Mouse (Mus musculus): Measurements from ENCODE around the gene Prkd3. TPM values are rescaled to one million over a fixed set of nuclear protein-coding genes. Genes with fewer than 3 reads are reported as not detected.

Prkd3 gene
- polyA plus RNA-seq, 1 experiment from 2014 or later, result 44.8 TPM

DNA sequence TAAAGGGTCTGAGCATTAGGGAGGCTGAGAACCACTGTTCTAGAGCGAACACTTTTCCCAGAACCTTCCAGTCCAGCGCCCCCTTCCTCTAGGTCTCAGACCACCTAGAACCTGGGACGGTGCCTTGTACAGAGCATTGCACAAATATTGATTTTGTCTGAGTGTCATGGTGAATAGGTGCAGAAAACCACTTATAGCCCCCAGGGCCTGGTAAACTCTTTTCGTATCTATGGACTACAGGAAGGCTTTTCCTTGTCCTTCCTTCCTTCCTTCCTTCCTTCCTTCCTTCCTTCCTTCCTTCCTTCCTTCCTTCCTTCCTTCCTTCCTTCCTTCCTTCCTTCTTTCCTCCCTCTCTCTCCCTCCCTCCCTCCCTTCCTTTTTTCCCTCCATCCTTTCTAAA, 31.0 kb upstream of the Prkd3 start, which contains the start of gene Qpct:
Qpct (plus strand) TSS at position 301 of the 400 bp plus-strand sequence.
- no peak within 1 kb of the TSS for H3K27ac ChIP-seq (ENCODE audit: low read depth)
- ATAC-seq (replicated peaks; ENCODE audit: low FRiP score, low TSS enrichment, low read depth) (no peak), DNase-seq (ENCODE audit: low spot score) (no peak)
- H3K9me3 ChIP-seq (ENCODE audit: control insufficient read depth, low read length), result no peaks in the 10 kb centered on the region
- H3K9ac ChIP-seq (ENCODE audit: low read length), result peak within 1 kb of the TSS; percentile 43
- no peaks in the 10 kb centered on the region for H3K36me3 ChIP-seq (ENCODE audit: control insufficient read depth, insufficient read depth, low read length)
- 67% methylated on average over 4 of the region's 4 CpGs for WGBS
- H3K4me2 ChIP-seq (ENCODE audit: low read length), result peak within 1 kb of the TSS; percentile 100
- H3K4me3 ChIP-seq (ENCODE audit: low read depth, low read length), result peak within 1 kb of the TSS; percentile 53
- H3K4me1 ChIP-seq (replicated peaks; ENCODE audit: control insufficient read depth, insufficient read depth, low read length), result no peaks in the 10 kb centered on the region
- peaks cover 19% of the 10 kb centered on the region for H3K27me3 ChIP-seq (replicated peaks; ENCODE audit: control insufficient read depth, insufficient read depth, low read length)

DNA sequence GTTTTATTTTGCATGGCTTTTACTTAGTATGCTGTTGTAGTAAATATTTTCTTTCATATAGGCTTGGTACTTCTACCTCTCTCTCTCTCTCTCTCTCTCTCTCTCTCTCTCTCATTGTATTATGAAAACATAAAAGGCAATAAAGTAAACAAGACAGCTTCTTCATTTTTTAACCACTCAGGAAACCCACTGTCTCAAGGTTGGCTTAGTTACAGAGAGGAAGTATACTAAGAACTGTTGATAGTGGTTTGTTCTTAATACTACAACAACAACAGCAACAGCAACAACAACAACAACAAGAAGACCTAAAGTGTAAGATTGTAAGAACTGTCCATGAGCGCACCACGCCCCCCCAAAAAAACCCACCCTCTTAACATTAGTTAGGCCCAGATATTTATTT, 23.1 kb upstream of the Prkd3 start:
- no peak overlapping the region for H3K9ac ChIP-seq (ENCODE audit: low read length)
- H3K4me3 ChIP-seq (ENCODE audit: low read depth, low read length), result no peak overlapping the region
- no peaks in the 10 kb centered on the region for H3K4me1 ChIP-seq (replicated peaks; ENCODE audit: control insufficient read depth, insufficient read depth, low read length)
- 88% methylated on average over 2 of the region's 2 CpGs for WGBS
- no peaks in the 10 kb centered on the region for H3K36me3 ChIP-seq (ENCODE audit: control insufficient read depth, insufficient read depth, low read length)
- H3K9me3 ChIP-seq (ENCODE audit: control insufficient read depth, low read length), result no peaks in the 10 kb centered on the region
- no peaks in the 10 kb centered on the region for H3K27me3 ChIP-seq (replicated peaks; ENCODE audit: control insufficient read depth, insufficient read depth, low read length)
- no peak for DNase-seq (ENCODE audit: low spot score)
- no peak overlapping the region for H3K4me2 ChIP-seq (ENCODE audit: low read length)
- no peak for ATAC-seq (replicated peaks; ENCODE audit: low FRiP score, low TSS enrichment, low read depth)
- no peak overlapping the region for H3K27ac ChIP-seq (ENCODE audit: low read depth)

DNA sequence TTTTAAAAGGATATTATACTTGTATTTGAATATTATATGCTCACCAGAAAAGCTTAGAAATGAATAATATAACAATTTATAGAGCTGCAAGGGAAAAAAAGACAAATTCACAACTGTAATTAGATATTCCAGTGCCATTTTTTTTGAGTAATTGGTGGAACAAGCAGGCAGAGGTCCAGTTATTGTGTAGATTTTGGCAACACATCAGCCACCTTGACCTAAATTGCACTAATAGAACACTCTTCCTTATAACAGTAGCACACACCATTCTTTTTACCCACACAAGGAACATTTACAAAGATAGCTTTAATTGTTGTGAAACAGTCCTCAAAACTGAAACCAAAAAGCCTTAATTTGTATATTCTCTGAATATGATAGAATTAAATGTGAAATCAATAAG, 19.0 kb upstream of the Prkd3 start:
- DNase-seq (ENCODE audit: low spot score) (no peak), ATAC-seq (replicated peaks; ENCODE audit: low FRiP score, low TSS enrichment, low read depth) (no peak)
- Histone ChIP-seq H3K27me3 (replicated peaks; ENCODE audit: control insufficient read depth, insufficient read depth, low read length) (no peaks in the 10 kb centered on the region), H3K4me1 (replicated peaks; ENCODE audit: control insufficient read depth, insufficient read depth, low read length) (no peaks in the 10 kb centered on the region), H3K9me3 (ENCODE audit: control insufficient read depth, low read length) (no peaks in the 10 kb centered on the region), H3K9ac (ENCODE audit: low read length) (no peak overlapping the region), H3K27ac (ENCODE audit: low read depth) (no peak overlapping the region), H3K4me3 (ENCODE audit: low read depth, low read length) (no peak overlapping the region), H3K4me2 (ENCODE audit: low read length) (no peak overlapping the region), H3K36me3 (ENCODE audit: control insufficient read depth, insufficient read depth, low read length) (no peaks in the 10 kb centered on the region)

DNA sequence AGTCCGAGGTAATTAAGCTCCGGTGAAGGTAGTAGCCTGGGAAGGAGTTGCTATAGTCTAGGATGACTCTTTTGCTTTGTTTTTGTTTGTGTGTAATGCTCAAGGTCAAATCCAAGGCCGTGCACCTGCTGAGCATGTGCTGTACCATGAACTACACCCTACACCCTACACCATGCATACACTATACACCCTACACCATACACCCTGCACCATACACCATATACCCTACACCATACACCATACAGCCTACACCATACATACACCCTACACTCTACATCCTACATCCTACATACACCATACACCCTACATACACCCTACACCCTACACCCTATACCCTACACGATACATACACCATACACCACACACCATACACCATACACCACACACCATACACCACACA, 12.2 kb upstream of the Prkd3 start:
- no peaks in the 10 kb centered on the region for H3K36me3 ChIP-seq (ENCODE audit: control insufficient read depth, insufficient read depth, low read length)
- H3K27me3 ChIP-seq (replicated peaks; ENCODE audit: control insufficient read depth, insufficient read depth, low read length), result no peaks in the 10 kb centered on the region
- WGBS, result 87% methylated on average over 4 of the region's 4 CpGs
- no peaks in the 10 kb centered on the region for H3K9me3 ChIP-seq (ENCODE audit: control insufficient read depth, low read length)
- no peak overlapping the region for H3K4me2 ChIP-seq (ENCODE audit: low read length)
- DNase-seq (ENCODE audit: low spot score) (no peak), ATAC-seq (replicated peaks; ENCODE audit: low FRiP score, low TSS enrichment, low read depth) (no peak)
- no peak overlapping the region for H3K9ac ChIP-seq (ENCODE audit: low read length)
- H3K4me3 ChIP-seq (ENCODE audit: low read depth, low read length), result no peak overlapping the region
- H3K27ac ChIP-seq (ENCODE audit: low read depth), result no peak overlapping the region
- H3K4me1 ChIP-seq (replicated peaks; ENCODE audit: control insufficient read depth, insufficient read depth, low read length), result no peaks in the 10 kb centered on the region

DNA sequence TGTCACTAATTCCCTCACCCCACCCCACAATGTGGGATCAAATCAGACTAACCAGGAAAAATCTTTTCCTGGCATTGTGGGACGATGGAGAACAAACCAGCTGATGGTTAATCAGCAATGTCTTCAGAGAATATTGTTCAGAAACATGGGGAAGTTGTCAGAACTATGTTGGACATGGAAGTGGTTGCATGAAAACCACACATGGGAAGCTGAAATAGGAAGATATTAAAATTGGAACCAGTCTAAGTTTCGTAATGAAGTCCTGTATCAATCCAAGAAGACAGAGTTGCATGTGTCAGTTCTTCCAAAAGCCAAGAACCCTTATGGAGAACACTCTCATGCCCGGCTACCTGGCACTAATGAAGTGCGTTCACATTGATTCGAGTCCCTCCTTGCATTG, 11.0 kb upstream of the Prkd3 start:
- H3K4me3 ChIP-seq (ENCODE audit: low read depth, low read length), result no peak overlapping the region
- no peak overlapping the region for H3K27ac ChIP-seq (ENCODE audit: low read depth)
- 84% methylated on average over 5 of the region's 5 CpGs for WGBS
- no peak overlapping the region for H3K9ac ChIP-seq (ENCODE audit: low read length)
- no peaks in the 10 kb centered on the region for H3K36me3 ChIP-seq (ENCODE audit: control insufficient read depth, insufficient read depth, low read length)
- no peak overlapping the region for H3K4me2 ChIP-seq (ENCODE audit: low read length)
- no peaks in the 10 kb centered on the region for H3K27me3 ChIP-seq (replicated peaks; ENCODE audit: control insufficient read depth, insufficient read depth, low read length)
- no peaks in the 10 kb centered on the region for H3K4me1 ChIP-seq (replicated peaks; ENCODE audit: control insufficient read depth, insufficient read depth, low read length)
- DNase-seq (ENCODE audit: low spot score) (no peak), ATAC-seq (replicated peaks; ENCODE audit: low FRiP score, low TSS enrichment, low read depth) (no peak)
- no peaks in the 10 kb centered on the region for H3K9me3 ChIP-seq (ENCODE audit: control insufficient read depth, low read length)

DNA sequence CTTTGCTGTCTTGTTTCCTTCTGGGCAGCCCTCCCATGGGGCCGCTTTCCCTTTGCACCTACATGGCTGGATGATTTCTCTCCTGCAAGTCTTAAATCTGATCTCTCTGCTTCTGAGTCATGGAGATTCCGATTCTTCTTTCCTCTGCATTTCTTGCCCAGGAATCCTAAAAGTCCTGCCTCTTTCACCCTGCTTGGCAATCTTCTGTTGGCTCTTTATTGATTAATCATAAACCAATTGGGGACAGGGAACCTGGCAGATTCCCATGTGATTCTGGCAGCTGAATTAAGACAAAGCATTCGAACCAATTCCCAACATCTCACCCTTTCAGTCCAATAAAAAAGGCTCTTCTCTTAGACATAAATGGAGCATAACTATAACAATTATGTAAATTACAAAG, 8.6 kb upstream of the Prkd3 start:
- H3K4me3 ChIP-seq (ENCODE audit: low read depth, low read length), result no peak overlapping the region
- no peaks in the 10 kb centered on the region for H3K27me3 ChIP-seq (replicated peaks; ENCODE audit: control insufficient read depth, insufficient read depth, low read length)
- H3K36me3 ChIP-seq (ENCODE audit: control insufficient read depth, insufficient read depth, low read length), result no peaks in the 10 kb centered on the region
- no peak overlapping the region for H3K9ac ChIP-seq (ENCODE audit: low read length)
- no peak overlapping the region for H3K27ac ChIP-seq (ENCODE audit: low read depth)
- H3K4me2 ChIP-seq (ENCODE audit: low read length), result no peak overlapping the region
- ATAC-seq (replicated peaks; ENCODE audit: low FRiP score, low TSS enrichment, low read depth) (no peak), DNase-seq (ENCODE audit: low spot score) (no peak)
- H3K4me1 ChIP-seq (replicated peaks; ENCODE audit: control insufficient read depth, insufficient read depth, low read length), result no peaks in the 10 kb centered on the region
- WGBS, result 80% methylated on average over 3 of the region's 3 CpGs
- H3K9me3 ChIP-seq (ENCODE audit: control insufficient read depth, low read length), result no peaks in the 10 kb centered on the region

DNA sequence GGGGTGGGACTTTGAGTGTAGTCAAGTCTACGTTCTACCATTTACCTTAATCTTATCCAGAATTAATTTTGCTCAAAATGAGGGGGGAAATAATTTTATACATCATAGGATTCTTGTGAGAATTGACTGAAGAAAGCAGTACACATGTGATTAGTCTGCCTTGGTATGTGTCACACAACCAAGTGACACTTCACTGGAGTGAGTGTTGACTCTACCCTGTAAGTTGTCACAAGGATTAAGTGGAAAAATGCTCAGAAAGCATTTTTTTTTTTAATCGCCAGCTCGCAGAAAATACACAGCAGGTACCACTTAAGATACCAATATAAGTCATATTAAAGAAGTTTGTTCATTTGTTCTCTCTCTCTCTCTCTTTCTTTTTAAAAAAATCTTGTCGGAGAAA, 3.9 kb upstream of the Prkd3 start:
- Histone ChIP-seq H3K36me3 (ENCODE audit: control insufficient read depth, insufficient read depth, low read length) (no peaks in the 10 kb centered on the region), H3K9ac (ENCODE audit: low read length) (no peak overlapping the region), H3K4me1 (replicated peaks; ENCODE audit: control insufficient read depth, insufficient read depth, low read length) (no peaks in the 10 kb centered on the region), H3K4me2 (ENCODE audit: low read length) (no peak overlapping the region), H3K27me3 (replicated peaks; ENCODE audit: control insufficient read depth, insufficient read depth, low read length) (no peaks in the 10 kb centered on the region), H3K9me3 (ENCODE audit: control insufficient read depth, low read length) (no peaks in the 10 kb centered on the region), H3K27ac (ENCODE audit: low read depth) (no peak overlapping the region), H3K4me3 (ENCODE audit: low read depth, low read length) (no peak overlapping the region)
- no peak for DNase-seq (ENCODE audit: low spot score)
- ATAC-seq (replicated peaks; ENCODE audit: low FRiP score, low TSS enrichment, low read depth), result no peak
- 88% methylated on average over 4 of the region's 4 CpGs for whole genome bisulfite sequencing

DNA sequence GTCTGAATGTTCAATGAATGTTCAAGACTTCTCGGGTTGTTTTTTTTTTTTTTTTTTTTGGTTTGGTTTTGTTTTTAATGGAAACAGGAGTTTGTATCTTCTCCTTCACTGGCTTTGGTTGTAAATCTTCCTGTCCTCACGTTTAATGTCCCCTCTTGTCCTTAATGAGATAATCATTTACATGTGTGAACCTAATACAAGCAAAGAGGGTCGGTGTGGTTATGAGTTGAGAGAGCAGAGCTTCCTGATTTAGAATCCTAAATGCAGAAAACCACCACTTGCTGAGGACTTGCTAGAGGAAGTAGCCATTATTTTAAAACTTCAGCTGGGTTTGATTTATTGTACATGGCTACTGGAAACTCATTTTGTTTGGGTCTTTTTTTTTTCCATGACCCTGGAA, 2.1 kb upstream of the Prkd3 start:
- ATAC-seq (replicated peaks; ENCODE audit: low FRiP score, low TSS enrichment, low read depth), result no peak
- Histone ChIP-seq H3K36me3 (ENCODE audit: control insufficient read depth, insufficient read depth, low read length) (no peaks in the 10 kb centered on the region), H3K4me3 (ENCODE audit: low read depth, low read length) (no peak overlapping the region), H3K27me3 (replicated peaks; ENCODE audit: control insufficient read depth, insufficient read depth, low read length) (no peaks in the 10 kb centered on the region), H3K4me2 (ENCODE audit: low read length) (no peak overlapping the region), H3K4me1 (replicated peaks; ENCODE audit: control insufficient read depth, insufficient read depth, low read length) (peaks cover 14% of the 10 kb centered on the region), H3K9ac (ENCODE audit: low read length) (no peak overlapping the region), H3K27ac (ENCODE audit: low read depth) (no peak overlapping the region), H3K9me3 (ENCODE audit: control insufficient read depth, low read length) (no peaks in the 10 kb centered on the region)
- no peak for DNase-seq (ENCODE audit: low spot score)
- WGBS, result 45% methylated on average over 3 of the region's 3 CpGs

DNA sequence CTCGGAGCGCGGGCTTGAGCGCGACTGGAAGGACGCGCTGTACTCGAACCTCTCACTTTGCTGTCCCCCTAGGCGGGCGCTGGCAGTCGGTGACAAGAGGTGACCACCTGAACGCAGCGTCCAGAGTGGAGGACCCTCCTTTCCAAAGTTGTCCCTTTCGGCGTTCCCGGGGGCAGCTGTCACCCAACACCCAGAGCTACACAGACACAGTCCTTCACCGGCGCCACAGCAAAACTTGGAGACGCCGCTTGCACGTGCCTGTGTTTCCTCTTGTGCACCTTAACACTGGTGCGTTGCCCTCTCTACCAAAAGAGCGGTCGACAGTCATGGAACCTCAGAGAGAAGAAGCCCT, 344 bp upstream of the Prkd3 start:
- peak; percentile 83 for DNase-seq (ENCODE audit: low spot score)
- Histone ChIP-seq H3K27ac (ENCODE audit: low read depth) (peak overlapping the region; percentile 87; the same call in 1 of the 2 replicates), H3K27me3 (replicated peaks; ENCODE audit: control insufficient read depth, insufficient read depth, low read length) (no peaks in the 10 kb centered on the region), H3K4me2 (ENCODE audit: low read length) (peak overlapping the region; percentile 56), H3K4me3 (ENCODE audit: low read depth, low read length) (peak overlapping the region; percentile 57), H3K36me3 (ENCODE audit: control insufficient read depth, insufficient read depth, low read length) (no peaks in the 10 kb centered on the region), H3K9me3 (ENCODE audit: control insufficient read depth, low read length) (no peaks in the 10 kb centered on the region), H3K4me1 (replicated peaks; ENCODE audit: control insufficient read depth, insufficient read depth, low read length) (peaks cover 21% of the 10 kb centered on the region), H3K9ac (ENCODE audit: low read length) (peak overlapping the region; percentile 95)
- ATAC-seq (replicated peaks; ENCODE audit: low FRiP score, low TSS enrichment, low read depth), result no peak
- WGBS, result 2% methylated on average over 24 of the region's 24 CpGs
